Mouse (Mus musculus) hindlimb bud, embryonic 11.5 days (tissue): ENCODE measurements around the gene Nucb1.
"Not testable (repeated sequence)": the region's sequence is repeated elsewhere in the genome, so short reads cannot be mapped to it uniquely, and the experiment has no call there.

Experiments
- DNase-seq: peaks from one replicate; pipeline ENCODE4 v3.0.0-alpha.2; 2012; ENCODE audit warnings: low read depth, low spot score; ENCODE audit errors: extremely low spot score

Gene Nucb1

DNA sequence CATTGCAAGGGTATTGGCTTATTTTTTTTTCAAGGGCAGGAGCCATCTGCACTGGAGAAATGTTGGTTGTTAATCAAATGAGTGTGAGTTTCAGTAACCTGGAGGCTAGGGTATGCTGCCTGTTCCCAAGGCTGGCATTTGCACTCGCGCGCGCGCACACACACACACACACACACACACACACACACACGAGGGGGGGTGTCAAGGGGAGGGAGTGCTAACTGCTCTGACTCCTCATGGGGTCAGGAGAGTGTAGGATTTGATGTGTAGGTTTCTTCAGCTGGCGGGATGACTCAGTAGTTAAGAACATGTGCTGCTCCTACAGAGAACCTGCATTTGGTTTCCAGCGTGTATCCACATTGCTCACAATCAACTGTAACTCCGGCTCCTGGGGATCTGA lies 19.4 kb downstream of the Nucb1 start:
- no peak for DNase-seq

DNA sequence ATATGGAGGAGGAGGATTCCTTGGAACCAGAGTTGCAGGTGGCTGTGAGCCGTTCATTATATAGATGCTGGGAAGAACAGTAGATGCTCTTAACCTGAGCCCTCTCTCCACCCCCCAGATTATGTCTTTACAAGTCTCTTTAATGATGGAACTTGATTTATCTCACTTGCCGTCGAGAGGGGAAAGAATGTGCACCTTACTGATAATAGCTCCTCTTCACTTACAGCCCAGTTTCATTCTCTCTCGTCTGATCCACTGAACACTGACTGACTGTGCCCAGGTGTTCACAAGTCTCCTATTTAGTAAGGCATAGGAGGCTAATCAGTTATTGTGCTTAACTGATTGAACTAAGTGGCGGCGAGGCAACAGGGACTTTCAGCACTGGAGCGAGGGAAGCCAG lies 20.6 kb downstream of the Nucb1 start:
- DNase-seq = no peak

DNA sequence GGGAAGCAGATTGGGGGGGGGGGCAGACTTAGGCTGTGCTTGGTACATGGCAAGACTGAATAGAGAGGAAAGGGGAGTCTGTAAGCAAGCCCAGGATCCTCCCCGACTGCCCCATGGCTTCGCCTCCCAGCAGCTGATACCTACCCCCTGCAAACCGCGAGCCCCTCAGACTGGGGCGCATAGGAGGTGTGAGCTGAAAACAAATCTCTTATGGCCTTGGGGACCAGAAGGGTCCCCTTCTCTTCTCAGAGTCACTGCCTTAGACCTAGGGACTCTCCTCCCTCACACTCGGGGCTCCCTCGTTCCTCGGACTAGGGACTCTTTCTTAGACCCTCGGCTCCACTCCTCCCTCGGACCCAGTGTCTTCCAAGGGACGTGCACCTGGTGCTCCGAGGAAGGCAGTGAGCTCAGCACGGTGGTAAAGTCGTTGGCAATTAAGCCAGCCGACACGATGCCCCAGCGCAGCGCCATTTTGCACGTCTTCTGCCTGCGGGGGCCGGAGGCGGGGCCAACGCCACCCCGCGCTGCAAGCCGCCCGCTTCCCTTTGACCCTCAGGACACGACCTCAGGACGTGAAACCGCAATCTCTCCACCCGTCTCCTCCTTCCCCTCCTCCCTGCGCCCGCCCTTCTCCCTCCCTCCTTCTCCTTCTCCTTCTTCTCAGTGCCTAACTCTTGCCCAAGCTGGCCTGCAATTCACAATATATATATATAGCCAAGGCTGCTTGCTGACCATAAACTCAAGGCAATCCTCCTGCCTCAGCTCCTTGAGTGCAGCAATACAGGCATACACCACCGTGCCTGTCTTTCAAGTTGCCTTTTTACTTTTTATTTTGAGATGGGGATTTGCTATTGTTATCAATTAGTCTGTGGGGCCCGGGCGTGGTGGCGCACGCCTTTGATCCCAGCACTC lies 21.7 kb downstream of the Nucb1 start, which contains the start of gene Dhdh:
Dhdh (minus strand) TSS at position 513 of the 912 bp plus-strand sequence.
- no peak for DNase-seq

DNA sequence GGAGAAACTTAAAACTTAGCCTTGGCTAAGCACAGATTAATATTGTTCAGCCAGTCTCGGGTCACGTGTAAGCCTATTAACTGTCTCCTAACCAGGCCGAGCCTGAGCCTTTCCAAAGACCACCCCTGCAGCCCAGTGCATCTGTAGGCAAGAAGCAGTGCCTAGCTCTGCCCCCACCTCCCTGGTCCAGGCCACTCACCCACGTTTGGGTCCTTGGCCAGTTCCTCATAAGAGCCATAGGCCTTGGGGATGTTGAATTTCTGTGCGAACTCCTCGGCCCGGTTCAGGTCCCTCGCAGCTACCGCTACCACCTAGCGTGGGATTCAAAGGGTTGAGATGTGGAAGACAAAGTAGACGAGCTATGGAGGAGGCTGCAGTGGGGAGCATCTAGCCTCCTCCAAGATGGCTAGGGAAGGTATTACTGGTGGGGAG lies 22.3 kb downstream of the Nucb1 start:
- DNase-seq = no peak

DNA sequence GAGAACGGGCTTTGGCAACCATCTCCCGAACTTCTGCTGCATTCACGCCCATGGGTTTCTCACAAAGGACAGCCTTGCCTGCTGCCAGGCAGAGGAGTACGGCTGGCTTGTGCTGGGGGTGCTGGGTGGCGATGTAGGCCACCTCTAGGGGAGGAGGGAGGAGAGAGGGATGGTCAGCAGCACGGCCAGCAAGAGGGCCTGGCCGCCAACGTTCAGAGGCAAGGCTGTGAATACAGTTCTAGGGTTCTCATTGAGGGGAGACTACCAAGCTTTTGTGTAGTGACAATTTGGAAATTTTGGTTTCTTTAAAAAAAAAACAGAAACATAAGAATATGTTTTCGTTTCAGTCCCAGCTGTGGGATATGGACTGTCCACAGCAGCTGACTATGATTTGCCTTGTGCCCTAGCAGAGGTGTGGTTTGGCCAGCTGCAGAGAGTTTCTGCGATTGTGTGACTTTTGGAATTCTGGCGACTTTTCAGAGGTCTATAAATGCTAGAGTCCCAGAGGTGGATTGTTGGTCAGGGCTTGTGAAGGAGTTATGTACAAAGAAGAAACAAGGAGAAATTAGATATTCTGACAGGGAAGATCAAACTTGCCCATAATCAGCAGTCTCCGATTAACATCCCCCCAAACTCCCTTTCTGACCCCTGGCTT lies 23.3 kb downstream of the Nucb1 start, which contains the start of gene Gm45808:
Gm45808 (minus strand) TSS at position 51 of the 655 bp plus-strand sequence.
- DNase-seq = no peak

DNA sequence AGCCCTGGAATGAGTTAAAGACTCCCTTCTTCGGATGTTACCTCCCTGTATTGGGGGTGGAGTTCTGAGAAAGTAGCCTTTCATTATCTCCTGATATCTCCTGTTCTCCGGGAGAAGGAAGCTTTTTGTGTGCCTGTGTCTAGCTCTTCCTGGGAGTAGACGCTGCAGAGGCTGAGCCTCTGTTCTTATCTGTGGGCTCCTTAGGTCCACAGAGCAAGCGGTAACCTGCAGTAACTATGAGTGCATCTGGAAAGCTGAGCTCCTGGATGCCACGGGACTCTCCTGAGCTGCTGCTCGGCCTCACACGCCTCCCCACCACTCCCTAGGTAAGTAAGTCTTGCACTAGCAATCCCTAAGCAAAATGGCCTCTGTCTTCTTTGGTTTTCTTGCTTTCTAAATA lies 24.0 kb downstream of the Nucb1 start:
- DNase-seq = no peak

DNA sequence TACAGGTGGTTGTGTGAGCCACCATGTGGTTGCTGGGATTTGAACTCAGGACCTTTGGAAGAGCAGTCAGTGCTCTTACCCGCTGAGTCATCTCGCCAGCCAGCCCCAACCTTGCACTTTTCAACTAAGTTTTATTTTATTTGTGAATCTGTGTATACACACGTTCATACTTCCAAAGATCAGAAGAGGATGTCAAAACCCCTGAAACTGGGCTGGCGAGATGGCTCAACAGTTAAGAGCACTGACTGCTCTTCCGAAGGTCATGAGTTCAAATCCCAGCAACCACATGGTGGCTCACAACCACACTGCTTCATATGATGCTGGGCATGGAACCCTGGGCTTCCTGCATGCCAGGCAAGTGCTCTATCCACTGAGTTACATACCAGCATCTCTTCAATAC lies 25.2 kb downstream of the Nucb1 start:
- DNase-seq = not testable (repeated sequence)

DNA sequence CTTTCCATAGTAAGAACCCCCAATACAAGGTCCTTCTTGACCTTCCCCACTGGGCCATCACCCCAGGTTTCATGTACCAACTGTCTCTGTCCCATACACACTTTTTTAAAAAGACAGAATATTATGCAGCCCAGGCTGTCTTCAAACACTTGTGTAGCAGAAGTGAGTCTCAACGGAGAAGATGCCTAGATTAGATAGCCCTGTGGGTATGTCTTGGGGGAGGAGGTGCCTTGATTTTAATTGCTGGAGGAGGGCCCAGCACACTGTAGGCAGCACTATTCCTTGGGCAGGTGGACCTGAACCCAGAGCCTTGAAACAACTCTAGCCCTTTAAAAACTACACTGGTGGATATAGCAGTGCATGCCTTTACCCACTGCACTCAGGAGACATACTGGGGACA lies 28.0 kb downstream of the Nucb1 start:
- DNase-seq = no peak

DNA sequence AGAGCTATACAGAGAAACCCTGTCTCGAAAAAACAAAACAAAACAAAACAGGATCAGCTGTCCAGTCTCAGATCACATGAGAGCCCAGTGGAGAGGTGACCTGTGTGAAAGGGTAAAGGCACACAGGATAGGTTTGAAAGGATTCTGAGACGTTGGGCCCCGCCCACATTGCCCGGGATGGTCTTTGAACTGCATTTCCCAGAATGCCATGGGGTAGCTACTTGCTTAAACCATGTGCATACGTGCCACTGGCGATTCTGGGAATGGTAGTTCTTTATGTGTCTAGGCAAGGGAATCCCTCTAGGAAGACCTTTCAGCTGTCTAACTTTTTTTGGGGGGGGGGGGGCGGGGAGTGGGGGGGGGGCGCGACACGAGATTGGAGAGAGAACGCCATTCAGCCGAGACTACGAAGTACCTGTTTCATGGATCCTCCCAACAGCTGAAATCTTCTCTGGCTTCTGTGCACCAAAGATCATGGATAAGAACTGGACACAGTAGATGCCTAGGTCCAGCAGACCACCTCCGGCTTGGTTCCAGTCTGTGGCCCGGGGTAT lies 28.8 kb downstream of the Nucb1 start, which contains the start of gene Tulp2:
Tulp2 (plus strand) TSS at position 504 of the 554 bp plus-strand sequence.
- DNase-seq = no peak

DNA sequence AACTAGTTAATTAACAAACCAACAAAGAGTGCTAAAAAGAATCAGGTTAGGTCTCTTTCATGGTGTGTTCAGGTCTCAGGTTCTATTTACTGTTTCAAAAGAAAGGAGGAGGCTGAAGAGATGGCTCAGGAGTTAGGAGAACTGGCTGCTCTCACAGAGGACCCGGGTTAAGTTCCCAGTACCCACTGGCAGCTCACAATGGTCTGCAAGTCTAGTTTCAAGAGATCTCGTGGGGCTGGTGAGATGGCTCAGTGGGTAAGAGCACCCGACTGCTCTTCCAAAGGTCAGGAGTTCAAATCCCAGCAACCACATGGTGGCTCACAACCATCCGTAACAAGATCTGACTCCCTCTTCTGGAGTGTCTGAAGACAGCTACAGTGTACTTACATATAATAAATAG lies 29.9 kb downstream of the Nucb1 start:
- DNase-seq = not testable (repeated sequence)

DNA sequence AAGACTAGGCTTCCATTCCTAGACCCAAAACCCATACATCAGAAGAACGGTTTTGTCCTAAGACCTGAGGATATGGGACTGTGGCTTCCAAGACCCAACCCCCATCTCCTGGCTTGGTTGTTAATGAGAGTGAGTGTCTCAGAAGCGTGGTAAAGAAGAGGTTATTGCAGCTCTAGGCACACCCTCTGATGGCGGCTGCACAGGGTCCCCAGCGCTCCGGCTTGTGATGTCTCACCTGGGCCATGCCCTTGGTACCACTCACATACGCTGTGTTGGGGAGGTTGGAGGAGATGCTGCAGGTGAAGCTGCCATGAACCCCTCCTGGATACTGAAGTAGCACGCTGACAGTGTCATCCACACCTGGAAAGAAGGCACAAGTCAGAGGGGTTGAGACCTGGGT lies 31.4 kb downstream of the Nucb1 start:
- no peak for DNase-seq

DNA sequence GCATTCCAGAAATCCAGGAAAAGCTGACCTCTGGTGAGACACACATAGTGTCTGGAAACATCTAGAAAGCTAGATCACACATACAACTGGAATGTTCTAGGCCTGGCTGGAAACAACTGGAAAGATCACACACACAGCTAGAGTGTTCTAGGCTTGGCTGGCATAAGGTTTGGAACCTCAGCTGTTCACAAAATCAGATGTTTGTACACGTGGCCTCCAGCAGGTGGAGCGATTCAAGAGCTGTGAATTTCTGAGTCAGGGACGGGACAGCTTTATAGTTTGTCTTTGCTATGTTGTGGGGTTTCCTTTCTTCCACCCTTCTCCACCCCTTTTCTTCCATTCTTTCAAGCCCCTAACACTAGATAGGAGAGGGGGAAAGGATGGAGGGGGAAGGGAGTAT lies 33.2 kb downstream of the Nucb1 start:
- DNase-seq = no peak

DNA sequence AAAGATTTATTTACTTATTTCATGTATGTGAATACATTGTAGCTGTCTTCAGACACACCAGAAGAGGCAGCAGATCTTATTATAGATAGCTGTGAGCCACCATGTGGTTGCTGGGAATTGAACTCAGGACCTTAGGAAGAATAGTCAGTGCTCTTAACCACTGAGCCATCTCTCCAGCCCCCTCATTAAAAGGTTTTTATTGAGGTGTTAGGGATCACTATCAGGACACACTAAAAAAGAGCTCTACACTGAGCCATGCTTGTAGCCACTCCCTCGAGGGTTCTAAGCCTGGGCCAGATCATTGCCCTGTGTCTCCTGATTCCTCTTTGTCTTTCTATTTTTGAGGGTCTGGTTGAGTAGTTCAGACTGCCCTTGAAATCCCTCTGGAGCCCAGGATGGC lies 33.8 kb downstream of the Nucb1 start:
- DNase-seq = no peak

DNA sequence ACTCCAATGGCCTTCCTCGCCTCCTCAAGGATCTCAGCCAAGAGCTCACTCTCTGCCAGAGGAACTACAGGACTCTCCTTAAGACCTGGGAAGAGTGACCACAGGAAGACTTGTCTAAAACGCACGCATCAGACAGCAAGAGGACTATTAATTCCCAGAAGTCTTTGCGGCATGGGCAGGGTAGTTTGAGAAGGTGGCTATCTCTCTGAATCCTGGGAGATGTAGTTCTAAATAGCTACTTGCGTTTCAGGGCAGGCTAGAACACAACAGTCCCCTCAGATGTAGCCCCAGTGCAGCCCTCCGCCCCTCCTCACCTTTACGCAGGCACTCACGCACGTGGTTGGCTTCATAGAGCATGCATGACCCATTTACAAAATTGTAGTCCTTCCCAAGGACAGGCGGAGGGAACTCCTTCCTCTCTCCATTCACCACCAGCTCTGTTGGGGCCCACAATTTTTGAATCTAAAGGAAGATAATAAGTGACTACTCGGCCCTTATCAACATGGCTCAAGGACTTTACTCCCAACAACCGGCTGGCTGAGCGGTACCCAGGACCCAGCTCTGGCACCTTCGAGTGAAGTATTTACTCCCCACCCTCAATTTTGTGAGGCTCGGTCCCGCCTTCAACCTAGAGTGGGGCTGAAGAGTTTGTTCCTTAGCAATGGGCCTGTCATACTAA lies 34.8 kb downstream of the Nucb1 start:
- no peak for DNase-seq

DNA sequence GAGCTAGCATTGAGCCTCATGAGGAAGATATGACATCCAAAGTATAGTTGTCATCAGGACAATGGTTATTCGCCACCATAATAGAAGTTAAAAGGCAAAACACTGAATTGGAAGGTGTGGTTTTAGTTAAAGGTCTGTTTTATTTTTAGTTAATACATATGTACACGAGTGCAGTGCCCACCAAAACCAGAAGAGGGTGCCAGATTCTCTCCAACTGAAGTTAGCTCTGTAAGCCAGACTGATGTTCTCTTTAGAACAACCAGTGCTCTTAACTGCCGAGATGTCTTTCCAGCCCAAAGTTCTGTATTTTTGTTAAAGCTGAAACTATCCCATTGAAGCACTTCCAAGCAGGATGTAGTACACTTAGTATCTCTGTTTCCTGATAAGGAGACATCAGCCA lies 39.3 kb downstream of the Nucb1 start:
- DNase-seq = no peak

DNA sequence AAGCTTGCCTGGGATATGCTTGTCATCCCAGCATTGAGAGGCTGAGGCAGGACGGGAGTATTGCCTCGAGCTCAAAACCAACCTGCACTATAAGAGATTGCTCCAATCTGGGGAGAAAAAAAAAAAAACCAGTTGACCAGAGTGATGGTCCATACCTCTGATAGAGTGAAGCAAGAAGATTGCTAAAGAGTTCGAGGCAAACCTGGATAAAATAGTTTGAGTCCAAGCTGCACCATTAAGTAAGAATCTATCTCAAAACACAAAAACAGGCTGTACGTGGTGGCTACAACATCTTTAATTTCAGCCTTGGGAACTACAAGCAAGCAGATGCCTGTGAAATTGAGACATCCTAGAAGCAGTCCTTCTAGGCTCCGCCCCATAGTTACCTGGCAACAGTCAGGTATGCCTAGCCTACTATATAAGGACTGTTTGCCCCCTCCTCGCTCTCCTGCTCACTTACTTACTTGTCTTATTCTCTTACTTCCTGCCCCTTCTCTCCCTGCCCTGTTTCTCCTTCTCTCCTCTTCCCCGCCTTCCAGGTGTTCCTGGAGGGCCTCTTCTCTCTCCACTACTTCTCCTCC lies 43.0 kb downstream of the Nucb1 start:
- no peak for DNase-seq

DNA sequence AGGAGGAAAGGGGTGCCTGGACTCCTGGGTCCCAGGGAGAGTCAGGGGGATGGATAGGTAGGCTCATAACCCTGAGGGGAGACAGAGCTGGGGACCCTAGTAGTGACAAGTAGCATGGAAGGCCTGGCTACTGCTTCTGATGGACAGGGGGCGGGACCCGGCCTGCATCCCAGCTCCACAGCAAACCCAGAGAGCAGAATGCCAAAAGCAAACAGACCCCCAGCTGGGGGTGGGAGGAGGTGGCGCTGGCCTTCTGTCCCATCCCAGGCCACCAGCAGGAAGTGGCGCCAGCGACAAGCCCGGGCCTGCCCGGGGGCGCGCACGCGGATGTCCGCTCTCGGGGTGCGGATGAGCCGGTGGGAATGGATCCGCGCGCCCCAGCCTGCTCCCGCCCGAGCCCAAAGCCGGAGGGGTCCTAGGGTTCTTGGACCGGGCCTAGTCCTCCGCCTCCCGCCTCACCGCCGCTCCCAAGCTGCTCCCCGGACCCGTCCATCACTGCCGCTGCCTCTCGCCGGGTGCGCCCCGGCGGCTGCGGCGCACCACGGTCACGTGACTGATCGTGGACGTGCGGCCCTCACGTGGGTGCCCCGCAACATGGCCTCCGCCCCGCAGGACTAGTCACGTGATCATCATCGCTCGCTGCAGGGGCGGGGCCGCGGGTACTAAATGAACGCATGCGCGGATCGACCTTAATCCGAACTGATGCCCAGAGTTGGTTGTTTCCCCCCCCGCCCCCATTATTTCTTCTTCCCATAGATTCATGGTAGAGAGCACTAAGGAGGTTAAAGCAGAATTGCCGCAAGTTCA lies 43.7 kb downstream of the Nucb1 start, which contains the start of gene Bax:
Bax (minus strand) TSS at position 616 of the 807 bp plus-strand sequence.
- DNase-seq = peak; percentile 79

DNA sequence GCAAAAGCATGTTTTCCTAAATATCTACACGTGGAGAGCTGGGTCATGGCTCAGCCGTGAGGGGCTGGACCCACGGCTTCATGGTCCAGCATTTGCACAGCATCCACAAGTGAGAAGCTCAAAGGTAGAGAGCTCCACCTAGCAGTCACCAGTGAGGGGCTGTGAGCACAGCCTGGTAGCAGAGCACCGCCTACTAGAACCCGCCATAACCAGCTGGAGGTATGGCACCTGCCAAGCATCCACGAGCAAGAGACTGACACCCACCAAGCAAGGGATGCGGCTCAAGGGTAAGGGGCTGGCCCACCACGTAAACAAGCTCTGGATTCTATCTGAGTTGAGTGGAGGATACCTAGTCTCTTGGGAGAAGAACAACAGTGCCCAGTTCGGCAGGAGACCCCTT lies 44.7 kb downstream of the Nucb1 start:
- DNase-seq = no peak

DNA sequence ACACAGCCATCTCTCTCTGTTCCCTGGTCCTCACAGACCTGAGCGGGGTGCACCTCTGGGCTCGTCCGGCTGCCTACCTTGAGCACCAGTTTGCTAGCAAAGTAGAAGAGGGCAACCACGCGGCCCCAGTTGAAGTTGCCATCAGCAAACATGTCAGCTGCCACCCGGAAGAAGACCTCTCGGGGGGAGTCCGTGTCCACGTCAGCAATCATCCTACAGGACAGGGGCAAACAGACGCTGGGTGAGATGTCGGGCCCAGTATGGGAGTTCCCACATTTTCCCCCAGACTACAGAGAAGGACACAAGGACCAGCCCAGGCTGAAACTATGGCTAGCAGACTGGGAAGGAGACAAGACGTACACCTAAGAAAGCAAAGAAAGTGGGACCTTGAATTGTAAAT lies 45.1 kb downstream of the Nucb1 start:
- no peak for DNase-seq
